Mouse (Mus musculus) mature B cell (primary cell): Measurements from ENCODE around the gene Ppp1r8.
"Not testable (repeated sequence)": the region's sequence is repeated elsewhere in the genome, so short reads cannot be mapped to it uniquely, and the experiment has no call there.

Experiments used
- in situ Hi-C: fragments of 300-500 bp; cut with MboI; formaldehyde crosslinking; loops from 2 replicates; pipeline ENCODE4 v1.14.3; 2019

The Ppp1r8 gene

DNA sequence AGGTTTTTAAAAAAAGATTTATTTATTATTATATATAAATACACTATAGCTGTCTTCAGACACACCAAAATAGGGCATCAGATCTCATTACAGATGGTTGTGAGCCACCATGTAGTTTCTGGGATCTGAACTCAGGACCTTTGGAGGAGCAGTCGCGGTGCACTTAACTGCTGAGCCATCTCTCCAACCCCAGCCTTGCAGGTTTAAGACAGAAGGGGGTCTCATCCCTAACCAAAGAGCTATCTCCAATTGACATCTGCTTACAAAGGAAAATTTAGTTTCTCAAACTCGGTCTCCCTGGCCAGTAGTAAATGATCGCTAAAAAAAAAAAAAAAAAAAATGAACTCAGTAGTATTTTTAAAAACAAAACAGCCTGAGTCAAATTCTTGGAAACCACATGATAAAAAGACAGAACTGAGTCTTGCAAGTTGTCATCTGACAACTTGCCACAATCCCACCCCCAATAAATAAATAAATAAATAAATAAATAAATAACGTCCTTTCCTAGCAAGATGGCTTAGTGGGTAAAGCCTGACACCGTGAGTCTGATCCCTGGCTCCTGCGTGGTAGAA, 36.3 kb downstream of the Ppp1r8 start:
- in situ Hi-C loops = no loop called here

DNA sequence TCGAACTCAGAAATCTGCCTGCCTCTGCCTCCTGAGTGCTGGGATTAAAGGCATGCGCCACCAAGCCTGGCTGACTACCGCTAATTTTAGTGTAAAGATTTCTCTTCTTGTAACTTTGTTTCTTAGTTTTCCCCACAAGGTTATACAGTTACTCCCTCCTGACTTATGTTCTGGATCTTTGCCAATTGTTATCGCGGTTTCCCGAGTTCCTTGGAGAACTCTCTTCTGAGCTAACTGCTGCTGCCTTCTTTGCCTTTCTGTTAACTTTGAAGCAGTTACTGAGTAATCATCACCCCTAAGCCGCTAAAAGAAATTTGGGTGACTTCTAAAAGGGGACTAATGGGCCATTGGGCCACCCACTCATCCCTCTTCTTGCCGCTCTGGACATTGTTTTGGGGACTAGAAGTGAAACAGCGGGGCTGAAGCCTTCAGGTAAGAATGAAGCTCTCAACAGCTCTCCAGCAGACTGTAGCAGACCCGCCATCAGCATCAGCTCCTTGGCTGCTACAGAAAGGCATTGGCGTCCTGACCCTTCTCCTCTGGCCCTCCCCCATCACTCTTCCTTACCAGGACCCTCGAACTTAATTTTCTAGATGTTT, 37.3 kb downstream of the Ppp1r8 start:
- in situ Hi-C loops = no loop called here

DNA sequence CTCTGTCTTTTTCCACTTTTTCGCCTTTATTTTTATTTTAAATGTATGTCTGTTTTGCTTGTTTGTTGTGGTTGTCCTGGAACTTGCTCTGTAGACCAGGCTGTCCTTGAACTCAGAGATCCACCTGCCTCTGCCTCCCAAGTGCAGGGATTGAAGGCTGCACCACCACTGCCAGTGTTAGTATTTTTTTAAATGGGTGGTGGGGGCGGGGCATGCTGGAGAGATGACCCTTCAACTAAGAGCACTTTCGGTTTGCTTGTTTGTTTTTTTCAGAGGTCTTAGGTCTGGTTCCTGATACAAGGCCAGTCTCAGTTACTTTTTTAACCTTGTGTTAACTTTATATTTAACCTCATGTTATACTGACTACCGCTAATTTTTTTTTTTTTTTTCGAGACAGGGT, 37.8 kb downstream of the Ppp1r8 start:
- in situ Hi-C loops = no loop called here

DNA sequence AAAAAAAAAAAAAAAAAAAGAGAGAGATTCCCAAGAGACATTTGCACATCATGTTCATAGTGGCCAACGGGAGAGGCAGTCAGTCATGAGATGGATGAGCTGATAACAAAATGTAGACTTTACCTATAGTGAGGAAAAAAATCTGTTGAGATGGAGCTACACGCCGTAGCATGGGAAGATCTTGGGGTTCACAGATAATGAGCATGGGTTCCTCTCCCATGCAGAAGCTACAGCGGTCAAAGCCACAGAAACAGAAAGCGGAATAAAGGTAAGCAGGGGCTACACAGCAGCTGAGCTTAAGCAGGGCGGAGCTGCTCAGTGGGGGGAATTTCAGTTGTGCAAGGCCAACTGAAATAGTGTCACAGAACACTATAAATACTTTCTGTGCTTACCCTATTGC, 38.6 kb downstream of the Ppp1r8 start:
- in situ Hi-C loops = no loop called here

DNA sequence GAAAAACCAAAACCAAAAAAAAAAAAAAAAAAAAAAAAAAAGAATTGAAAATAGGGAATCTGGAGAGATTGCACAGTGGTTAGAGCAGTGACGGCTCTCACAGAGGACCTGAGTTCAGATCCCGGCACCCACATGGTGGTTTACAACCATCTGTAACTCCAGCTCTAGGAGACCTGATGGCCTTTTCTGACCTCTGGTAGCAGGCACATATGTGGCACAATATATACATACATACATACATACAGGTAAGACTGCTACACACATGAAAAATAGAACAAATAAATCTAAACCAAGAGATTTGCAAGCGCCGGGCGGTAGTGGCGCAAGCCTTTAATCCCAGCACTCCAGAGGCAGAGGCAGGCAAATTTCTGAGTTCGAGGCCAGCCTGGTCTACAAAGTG, 39.1 kb downstream of the Ppp1r8 start:
- in situ Hi-C loops = no loop called here

DNA sequence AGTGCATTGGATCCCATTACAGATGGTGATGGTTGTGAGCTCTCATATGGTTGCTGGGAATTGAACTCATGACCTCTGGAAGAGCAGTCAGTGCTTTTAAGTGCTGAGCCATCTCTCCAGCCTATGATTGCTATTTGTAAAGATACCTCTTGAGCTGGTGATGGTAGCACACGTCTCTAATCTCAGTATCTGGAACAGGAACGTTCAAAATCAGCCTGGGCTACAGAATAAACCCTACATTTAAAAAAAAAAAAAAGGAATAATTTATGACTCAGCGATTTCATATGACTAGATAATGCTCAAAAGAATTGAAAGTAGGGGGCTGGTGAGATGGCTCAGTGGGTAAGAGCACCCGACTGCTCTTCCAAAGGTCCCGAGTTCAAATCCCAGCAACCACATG, 39.8 kb downstream of the Ppp1r8 start:
- in situ Hi-C loops = no loop called here

DNA sequence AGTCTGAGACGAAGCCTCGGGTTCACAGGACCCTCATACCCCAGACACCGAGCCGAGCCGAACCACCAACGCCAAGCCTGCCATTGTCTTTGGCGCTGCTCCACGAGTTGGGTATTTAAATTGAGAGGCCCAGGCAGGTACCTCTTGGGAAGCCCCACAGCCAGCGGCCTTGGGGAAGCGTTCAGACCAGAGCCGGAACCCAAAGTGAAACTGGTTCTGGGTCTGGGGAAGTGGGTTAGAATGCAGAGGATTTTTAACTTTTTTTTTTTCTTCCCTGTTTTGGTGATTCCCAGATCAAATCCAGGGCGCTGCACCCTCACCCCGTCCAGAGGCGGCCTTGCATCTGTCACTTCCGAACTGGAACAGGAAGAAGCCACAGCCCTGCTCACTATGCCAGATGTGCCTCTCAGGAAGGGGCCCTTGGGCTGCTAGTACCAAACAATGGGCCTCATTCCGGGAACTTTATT, 40.8 kb downstream of the Ppp1r8 start:
- in situ Hi-C loops = no loop called here

DNA sequence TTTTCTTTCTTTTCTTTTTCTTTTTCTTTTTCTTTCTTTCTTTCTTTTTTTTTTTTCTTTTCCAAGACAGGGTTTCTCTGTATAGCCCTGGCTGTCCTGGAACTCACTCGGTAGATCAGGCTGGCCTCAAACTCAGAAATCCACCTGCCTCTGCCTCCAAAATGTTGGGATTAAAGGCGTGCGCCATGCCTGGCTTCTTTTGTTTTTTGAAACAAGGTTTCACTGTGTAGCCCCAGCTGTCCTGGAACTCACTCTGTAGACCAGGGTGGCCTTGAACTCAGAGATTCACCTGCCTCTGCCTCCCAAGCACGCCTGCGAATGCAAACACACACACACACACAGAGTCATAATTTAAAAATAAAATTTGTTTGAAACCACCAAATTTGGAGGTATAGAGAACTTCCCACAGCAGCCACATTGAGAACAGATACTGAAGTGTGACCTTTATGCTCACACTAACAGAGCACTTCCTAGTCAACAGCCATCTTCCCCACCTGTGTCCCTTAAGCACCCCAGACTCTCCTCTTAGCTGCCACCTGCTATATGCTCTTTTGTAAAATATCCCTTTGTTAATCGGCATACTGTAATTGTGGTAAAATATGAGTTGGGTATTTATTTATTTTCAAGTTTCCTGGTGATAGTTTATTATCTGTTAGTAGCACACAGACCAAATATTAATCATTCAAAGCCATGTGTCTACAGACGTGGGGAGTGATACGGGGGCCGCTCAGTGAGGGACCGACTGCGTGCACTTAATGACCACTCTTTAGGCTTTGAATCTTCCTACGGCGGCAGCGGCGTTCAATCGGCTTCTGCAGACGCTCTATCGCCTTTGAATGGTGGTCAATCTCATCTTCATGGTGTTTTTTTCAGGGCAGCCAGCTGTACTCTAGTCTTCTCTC, 41.5 kb downstream of the Ppp1r8 start:
- in situ Hi-C loops = no loop called here

DNA sequence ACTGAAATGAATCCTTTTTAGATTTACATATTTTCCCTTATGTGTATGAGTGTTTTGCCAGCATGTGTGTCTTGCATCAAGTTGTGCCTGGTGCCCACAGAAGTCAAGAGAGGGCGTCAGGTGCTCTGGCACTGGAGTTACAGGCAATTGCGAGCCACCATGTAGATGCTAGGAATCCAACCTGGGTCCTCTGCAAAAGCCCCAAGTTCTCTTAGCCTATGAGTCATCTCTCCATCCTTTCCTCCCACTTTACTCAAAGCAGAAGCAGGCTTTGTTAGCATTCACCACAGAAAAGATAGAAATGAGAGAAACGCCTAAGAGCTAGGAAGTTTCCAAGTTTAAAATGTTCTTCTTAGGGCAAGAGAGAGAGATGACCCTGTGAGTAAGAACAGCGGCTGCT, 43.1 kb downstream of the Ppp1r8 start:
- in situ Hi-C loops = no loop called here

DNA sequence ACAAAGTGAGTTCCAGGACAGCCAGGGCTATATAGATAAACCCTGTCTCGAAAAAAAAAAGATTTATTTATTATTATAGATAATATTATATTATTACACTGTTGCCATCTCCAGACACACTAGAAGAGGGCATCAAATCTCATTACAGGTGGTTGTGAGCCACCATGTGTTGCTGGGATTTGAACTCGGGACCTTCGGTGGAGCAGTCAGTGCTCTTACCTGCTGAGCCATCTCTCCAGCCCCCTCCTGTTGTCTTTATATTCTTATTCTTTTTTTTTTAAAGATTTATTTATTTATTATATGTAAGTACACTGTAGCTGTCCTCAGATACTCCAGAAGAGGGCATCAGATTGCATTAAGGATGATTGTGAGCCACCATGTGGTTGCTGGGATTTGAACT, 44.3 kb downstream of the Ppp1r8 start:
- in situ Hi-C loops = not testable (repeated sequence)

DNA sequence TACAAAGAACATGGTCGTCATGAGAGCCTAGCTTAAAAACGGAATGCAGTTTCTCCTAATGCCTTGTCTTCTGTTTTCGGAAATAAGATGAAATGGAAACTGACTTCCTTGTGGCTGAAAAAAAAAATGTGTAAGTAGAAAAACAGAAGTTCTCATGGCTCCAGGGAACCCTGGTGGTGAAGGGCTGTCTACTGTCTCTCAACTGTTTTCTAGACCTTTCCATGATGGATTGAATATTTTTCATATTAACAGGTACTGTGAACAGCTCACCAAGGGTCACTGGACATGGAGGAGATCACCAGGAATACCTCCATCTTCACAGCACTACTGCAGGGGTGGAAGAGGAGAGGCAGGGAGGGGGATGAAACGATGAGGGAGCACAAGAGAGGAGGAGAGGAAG, 44.9 kb downstream of the Ppp1r8 start:
- in situ Hi-C loops = no loop called here

DNA sequence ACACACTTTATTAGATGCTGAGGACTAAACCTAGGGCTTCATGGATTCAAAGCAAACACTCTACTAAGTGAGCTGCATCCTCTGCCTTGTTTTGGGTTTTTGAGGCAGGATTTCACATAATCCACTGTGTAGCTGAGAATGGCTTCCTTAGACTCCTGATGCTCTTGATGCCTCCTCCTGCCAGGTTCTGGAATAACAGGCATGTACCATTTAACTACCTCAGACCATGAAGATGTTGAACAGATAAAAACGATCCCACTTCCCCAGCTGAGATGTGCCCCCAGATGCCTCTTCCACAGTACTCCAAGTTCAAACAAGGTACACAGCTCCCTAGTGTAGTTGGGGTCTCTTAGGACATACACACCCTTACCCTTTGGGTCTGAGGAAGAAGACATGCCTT, 45.5 kb downstream of the Ppp1r8 start:
- in situ Hi-C loops = no loop called here

DNA sequence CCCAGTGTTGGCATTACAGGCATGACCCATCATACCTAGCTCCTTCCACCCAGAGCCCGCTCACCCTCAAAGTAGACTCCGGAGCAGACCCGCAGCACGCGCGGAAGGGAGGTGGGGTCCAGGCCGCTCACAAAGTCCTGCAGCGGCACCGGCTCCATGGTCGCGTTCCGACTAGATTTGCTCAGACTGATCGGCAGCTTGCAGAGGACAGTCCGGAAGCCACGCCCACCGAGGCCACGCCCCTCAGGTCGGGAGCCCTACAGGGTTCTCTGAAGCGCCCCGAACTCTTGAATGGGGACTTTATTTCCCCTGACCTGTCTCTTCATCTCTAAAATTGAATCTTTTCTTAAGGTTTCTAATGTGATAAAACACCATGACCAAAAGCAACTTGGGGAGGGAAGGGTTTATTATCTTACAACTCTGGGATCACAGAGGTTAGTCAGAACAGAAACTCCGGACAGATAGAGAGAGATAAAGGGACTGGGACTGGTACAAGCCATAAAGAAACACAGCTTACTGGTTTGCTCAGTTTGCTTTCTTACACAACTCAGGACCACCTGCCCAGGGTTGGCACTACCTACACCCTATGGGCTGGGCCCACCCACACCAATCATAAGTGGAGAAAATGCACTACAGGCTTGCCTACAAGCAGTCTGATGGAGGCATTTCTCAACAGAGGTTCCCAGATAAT, 46.6 kb downstream of the Ppp1r8 start, which contains the start of gene Themis2:
Gene Themis2, minus strand, starts transcription at position 192 of the 691 bp plus-strand sequence.
- in situ Hi-C loops = no loop called here

DNA sequence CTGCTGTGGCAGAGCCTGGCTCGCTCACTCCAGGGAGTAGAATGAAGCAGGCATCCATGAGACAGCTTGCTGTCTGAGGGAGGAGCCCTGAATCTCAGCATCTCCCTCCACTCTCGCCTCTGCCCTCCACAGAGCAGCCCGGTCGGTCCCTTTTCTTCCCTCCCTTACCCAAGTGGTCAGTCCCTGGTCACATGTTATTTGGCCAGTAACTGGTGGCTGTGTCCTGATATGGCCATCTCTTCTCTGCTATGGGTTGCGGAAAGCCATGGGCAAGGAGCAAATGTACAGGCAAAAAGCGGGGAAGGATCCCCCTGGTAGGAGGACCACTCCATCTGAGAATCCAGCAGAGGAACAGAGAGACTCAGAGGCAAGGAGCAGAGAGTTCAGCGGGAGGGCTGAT, 47.8 kb downstream of the Ppp1r8 start:
- in situ Hi-C loops = no loop called here

DNA sequence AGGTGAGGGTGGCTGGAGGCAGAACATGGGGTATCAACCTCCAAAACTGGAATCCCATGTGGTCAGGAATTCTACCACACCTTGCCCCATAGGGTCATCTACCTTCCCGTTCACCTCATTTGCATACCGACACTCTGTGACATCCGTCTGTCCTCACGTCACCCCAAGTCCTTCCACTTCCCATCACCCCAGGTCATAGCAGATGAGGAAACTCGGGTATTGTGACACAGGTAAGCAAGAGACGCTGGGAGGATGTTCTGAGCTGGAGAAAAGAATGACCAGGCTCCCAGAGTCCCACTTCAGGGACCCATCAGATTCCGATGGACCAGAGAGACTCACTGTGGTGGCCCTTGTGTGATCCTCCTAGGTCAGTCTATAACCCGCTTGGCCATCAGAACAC, 48.2 kb downstream of the Ppp1r8 start:
- in situ Hi-C loops = no loop called here

DNA sequence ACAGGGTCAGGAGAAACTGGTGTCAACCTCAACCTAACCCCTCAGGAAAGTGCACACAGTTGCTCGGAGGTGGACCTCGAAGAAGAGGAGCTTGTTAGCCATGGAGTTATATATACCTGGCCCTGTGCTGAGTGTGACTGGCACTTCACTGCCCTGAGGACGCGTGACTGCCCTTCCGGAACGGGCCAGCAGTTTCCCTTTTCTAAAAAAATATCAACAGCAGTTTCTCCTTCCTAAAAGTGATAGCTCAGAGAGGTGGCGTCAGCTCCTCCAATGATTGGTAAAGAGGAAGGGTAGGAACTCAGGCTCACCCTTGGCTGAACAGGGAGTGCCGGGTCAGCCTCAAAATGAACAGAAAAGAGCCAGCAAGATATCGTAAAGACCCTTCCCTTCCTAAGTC, 48.9 kb downstream of the Ppp1r8 start:
- in situ Hi-C loops = no loop called here

DNA sequence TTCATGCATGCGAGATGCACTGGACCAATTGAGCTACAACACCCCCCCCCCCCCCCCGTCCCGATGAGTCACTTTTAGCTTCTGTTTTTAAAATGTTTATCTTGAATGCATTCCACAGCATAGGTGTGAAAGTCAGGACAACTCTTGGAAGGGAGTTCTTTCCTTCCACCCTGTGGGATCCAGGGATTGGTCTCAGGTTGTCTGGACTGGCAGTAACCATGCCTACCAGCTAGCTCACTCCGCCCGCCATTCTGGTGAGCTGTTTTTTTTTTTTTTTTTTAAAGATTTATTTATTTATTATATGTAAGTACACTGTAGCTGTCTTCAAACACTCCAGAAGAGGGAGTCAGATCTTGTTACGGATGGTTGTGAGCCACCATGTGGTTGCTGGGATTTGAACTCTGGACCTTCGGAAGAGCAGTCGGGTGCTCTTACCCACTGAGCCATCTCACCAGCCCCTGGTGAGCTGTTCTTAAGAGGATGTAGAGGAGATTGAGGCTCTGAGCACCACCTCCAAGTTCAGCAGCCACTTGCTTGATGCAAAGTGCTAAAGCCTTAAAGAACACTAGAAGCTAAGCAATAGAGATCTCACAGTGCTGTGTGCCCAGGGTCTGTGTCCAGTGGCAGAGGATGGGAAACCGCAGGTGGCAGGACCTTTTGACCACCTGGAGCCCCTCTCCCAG, 49.5 kb downstream of the Ppp1r8 start:
- in situ Hi-C loops = not testable (repeated sequence)

DNA sequence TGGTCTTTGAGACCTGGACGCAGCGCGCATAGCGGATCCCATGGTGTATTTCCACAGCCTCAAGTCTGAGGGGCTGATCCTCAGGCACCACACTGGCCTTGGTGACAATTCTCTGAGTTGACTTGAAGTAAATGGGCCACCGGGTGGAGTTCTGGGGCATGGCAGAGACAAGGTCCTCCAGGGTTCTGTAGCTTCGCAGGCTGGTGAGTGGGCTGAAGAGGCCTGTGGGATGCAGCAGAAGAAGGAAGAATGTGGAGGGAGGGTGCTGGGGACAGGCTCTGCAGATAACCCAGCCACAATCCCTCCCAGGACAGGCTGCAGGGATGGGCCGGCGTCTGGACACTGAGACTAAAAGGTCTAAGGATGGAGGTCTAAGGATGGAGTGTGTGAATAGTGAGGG, 53.2 kb downstream of the Ppp1r8 start:
- in situ Hi-C loops = no loop called here

DNA sequence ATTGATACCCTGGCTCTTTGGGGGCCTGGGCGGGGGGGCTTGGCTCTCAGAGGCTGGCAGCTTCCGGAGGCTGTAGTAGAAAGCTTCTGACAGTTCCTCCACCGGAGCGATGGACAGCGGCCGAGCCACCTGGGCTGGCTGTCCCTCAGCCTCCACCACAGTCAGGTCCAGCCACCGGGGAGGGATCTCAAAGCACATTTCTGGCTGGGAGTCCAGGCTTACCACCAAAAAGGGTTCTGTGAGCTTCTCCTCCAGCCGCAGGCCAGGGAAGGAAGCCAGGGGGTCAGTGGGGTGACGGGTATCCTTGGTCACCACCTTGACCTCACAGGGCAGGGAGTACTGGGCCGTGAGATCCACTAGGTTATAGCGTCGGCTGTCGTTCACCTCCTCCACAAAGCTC, 57.7 kb downstream of the Ppp1r8 start:
- in situ Hi-C loops = no loop called here

DNA sequence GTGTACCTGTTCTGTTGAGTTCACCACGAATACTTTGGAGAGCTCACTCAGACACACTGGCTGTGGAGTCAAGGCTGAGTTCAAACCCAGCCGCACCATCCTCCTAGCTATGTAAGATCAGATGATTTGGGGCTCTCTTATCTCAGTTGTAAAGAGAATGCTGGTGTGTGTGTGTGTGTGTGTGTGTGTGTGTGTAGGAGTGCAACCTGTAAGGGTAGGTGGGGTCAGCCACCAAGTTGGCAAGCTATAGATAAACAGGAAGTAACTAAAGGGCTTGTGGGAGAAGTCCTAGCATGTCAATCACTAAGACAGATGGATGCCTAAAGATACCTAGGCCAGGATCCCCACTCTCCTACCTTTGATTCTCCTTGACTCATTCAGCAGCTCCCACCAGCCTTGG, 59.2 kb downstream of the Ppp1r8 start:
- in situ Hi-C loops = no loop called here

DNA sequence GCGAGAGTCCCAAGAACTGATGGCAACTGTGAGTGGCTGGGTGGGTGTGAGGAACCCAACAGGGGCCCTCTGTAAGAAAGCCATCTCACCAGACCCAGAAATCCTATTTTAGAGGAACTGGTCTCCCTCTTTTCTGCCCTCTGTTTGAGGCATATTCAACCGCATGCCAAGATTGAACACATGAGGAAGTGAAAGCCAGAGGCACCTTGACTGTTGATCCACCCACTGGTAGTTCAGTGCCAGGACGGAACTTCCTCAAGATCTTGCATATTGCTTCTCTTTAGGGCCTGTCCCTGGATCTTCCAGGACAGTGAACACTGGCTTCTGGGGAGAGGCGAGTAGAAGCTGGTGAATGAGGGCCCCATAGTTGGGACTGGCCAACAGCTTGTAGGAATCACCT, 62.7 kb downstream of the Ppp1r8 start:
- in situ Hi-C loops = no loop called here
